Mouse (Mus musculus) lung, embryonic 16.5 days (tissue): ENCODE results near the gene Il17c. TPM values are rescaled to one million over a fixed set of nuclear protein-coding genes. Genes with fewer than 3 reads are reported as not detected.

ENCODE experiments used
- ATAC-seq: fragments of 200-750 bp; cut with Nextera tagmentation; 2 replicates; pipeline ENCODE4 v1.8.0; 2017; ENCODE audit warnings: low read depth, mild to moderate bottlenecking, moderate library complexity
- H3K27ac ChIP-seq: fragments of 300-500 bp; sonication (generic); 2 replicates; pipeline ENCODE4 v1.5.1; 2014; ENCODE audit warnings: mild to moderate bottlenecking, control low read depth, low read length
- H3K27me3 ChIP-seq: fragments of 300-500 bp; sonication (generic); 2 replicates; pipeline ENCODE4 v1.6.1; 2014; ENCODE audit warnings: low read depth, low read length, mixed read lengths; ENCODE audit not compliant: control insufficient read depth, insufficient read depth
- H3K36me3 ChIP-seq: fragments of 300-500 bp; sonication (generic); 2 replicates; pipeline ENCODE4 v1.6.1; 2014; ENCODE audit warnings: low read length; ENCODE audit not compliant: control insufficient read depth, insufficient read depth
- H3K4me1 ChIP-seq: fragments of 300-500 bp; sonication (generic); replicated peaks from 2 replicates; pipeline ENCODE4 v1.6.1; 2014; ENCODE audit warnings: low read length, mixed read lengths; ENCODE audit not compliant: control insufficient read depth, insufficient read depth
- H3K4me2 ChIP-seq: fragments of 300-500 bp; sonication (generic); 2 replicates; pipeline ENCODE4 v1.6.1; 2014; ENCODE audit warnings: low read depth, low read length, control low read depth
- H3K4me3 ChIP-seq: fragments of 300-500 bp; sonication (generic); 2 replicates; pipeline ENCODE4 v1.5.1; 2014; ENCODE audit warnings: mild to moderate bottlenecking, low read length, control low read depth
- H3K9ac ChIP-seq: fragments of 300-500 bp; sonication (generic); 2 replicates; pipeline ENCODE4 v1.6.1; 2014; ENCODE audit warnings: low read length, control low read depth
- H3K9me3 ChIP-seq: fragments of 300-500 bp; sonication (generic); 2 replicates; pipeline ENCODE4 v1.6.1; 2016; ENCODE audit warnings: low read length; ENCODE audit not compliant: control insufficient read depth
- WGBS: fragments of 180-500 bp; shearing (Covaris S2); extraction: QIAGEN DNeasy Blood & Tissue Kit; methylation state at CpG from one replicate; pipeline ENCODE4 v1.1.7; 2014; 5-methylcytosine and 5-hydroxymethylcytosine counted together
- polyA plus RNA-seq: library from polyadenylated mRNA; unstranded; fragments of >200 nt; fragmentation: Nextera tagmentation; extraction: Ambion mirVana; gene quantifications from 2 replicates; pipeline ENCODE4 v1.2.1, GENCODE M21; 2015

The Il17c gene
- polyA plus RNA-seq: not detected in 2 replicates

DNA sequence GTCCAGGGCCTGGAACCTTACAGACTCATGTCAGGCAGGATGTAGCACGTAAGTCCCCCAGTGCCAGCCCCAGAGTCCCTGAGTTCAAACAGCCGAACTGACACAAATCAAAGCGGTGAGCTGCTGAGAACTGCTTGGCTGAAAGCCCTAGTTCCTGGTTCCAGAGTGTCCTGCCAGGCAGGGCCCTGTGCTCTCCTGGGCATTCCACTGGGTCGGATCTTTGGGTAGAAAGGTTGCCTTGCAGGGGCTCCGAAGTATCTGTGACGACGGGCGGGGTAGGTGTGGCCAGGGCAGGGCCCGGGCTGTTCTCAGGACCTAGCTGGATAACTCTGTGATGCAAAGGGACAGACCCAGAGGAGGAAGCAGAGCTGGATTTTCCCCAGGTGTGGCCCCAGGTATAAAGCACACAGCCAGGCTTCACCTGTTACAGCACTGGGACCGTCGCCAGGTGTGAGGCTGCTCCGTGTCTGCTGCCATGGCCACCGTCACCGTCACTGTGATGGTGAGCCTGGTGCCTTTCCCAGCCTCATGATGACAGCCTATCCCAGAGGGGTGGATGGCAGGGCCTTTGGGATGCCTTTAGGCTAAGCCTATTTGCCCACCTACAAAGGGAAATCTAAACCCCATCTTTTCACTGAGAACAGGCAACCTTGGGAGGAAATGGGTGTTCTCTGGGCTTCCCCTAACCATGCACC, at the start of gene Il17c:
Gene Il17c (plus strand): TSS at position 645 of the 695 bp plus-strand sequence.
- H3K4me2 ChIP-seq: no peak within 1 kb of the TSS
- H3K4me1 ChIP-seq: peaks cover 4% of the 10 kb centered on the region
- no peak within 1 kb of the TSS for H3K27ac ChIP-seq
- no peaks in the 10 kb centered on the region for H3K27me3 ChIP-seq
- no peaks in the 10 kb centered on the region for H3K9me3 ChIP-seq
- peaks cover 10% of the 10 kb centered on the region; the same call in 1 of the 2 replicates for H3K36me3 ChIP-seq
- WGBS: 71% methylated on average over 14 of the region's 14 CpGs
- H3K4me3 ChIP-seq: no peak within 1 kb of the TSS
- ATAC-seq: no peak
- no peak within 1 kb of the TSS for H3K9ac ChIP-seq

DNA sequence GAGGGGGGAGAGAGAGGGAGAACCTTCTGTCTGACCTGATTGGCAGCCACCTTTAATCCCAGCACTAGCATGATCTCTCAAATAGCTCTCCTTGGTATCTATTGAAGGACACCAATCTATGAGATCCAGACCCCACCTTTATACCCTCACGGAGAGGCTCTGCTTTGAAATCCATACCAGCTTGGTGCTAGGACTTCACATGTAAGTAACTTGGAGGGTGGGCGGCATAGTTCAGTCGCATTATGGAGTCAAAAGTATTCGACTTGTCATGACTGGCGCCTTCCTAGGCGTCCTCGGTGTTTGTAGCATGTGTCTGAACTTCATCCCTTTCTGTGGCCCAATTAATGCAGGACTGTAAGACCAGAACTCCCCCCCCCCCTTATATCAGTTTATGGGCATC, 46.5 kb upstream of the Il17c start:
- Histone ChIP-seq H3K4me2 (no peak overlapping the region), H3K4me3 (no peak overlapping the region), H3K9me3 (no peaks in the 10 kb centered on the region), H3K9ac (no peak overlapping the region), H3K27me3 (no peaks in the 10 kb centered on the region), H3K36me3 (peaks cover 4% of the 10 kb centered on the region; the same call in 1 of the 2 replicates), H3K27ac (no peak overlapping the region), H3K4me1 (peaks cover 15% of the 10 kb centered on the region)
- whole genome bisulfite sequencing: 92% methylated on average over 7 of the region's 7 CpGs
- ATAC-seq: no peak

DNA sequence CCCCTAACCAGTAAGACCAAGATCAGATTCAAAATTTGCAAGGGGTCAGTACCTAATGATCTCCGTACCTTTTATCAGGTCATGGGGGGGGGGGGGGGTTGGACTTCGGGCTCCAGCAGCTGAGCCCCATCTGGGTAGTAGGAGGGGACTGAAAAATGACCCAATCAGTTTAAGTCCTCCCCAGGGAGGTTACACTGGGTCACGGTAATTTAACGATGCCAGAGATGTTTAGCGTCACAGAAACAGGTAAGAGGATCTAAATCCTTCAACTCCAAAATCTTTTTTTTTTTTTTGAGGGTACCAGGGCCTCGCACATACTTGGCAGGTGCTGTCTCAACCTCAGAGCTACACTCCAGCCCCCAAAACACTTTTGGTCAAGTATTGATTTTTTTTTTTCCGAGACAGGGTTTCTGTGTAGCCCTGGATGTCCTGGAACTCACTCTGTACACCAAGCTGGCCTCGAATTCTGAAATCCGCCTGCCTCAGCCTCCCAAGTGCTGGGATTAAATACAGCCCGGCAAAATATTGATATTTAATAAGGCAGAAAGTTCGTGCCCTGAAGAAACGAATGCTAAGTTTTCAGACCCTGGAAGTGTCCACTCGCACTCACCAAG, 46.0 kb upstream of the Il17c start:
- H3K27me3 ChIP-seq: no peaks in the 10 kb centered on the region
- H3K9ac ChIP-seq: peak overlapping the region; percentile 58; the same call in 1 of the 2 replicates
- peaks cover 15% of the 10 kb centered on the region for H3K4me1 ChIP-seq
- 23% methylated on average over 13 of the region's 13 CpGs for WGBS
- peak; percentile 6 for ATAC-seq
- H3K4me2 ChIP-seq: peak overlapping the region; percentile 70
- peaks cover 4% of the 10 kb centered on the region; the same call in 1 of the 2 replicates for H3K36me3 ChIP-seq
- H3K27ac ChIP-seq: 0 out of 2 replicates have a peak overlapping the region, but pooled peaks have one; percentile 57
- peak overlapping the region; percentile 92 for H3K4me3 ChIP-seq
- no peaks in the 10 kb centered on the region for H3K9me3 ChIP-seq

DNA sequence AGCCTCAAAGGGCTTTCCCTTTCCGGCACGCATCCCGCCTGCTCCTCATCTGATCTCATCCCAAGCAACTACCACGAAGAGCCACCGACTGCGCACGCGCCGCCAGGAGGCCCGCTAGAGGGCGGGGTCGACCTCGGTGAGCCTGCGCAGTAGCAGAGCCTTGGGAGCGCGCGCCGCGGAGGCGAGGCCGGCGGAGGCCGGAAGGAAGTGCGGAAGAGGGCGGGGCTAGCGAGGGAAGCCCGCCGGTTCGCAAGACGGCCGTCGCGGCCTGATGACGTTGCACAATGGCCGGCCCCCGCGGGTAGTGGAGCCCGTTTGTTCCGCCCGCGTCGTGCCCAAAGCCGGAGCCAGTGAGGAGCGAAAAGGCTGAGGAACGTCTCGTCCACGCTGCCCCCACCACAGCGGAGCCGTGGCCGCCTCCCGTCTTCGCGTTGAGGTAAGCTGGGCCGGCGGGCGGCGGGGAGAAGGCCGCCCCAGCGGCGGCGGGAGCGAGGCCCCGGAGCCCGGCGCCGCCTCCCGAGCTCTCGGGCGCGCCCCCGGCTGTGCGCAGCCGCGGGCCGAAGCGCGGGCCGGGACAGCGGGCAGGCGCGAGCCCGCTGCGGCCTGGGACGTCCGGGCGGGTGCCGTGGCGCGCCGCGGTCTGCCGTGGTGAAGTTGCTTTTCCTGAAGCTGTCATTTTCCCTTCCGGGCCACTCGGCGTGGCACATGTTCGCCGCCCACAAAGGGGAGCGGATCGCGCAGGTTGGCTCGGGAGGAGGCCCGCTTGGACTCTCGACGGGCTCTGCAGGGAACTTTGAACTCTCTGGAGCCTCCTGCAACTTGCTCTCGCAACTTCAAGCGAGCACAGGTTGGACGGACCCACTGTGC, 45.2 kb upstream of the Il17c start, which contains the start of gene Zc3h18:
Gene Zc3h18 (plus strand): TSS at position 245 of the 867 bp plus-strand sequence.
- no peaks in the 10 kb centered on the region for H3K9me3 ChIP-seq
- H3K4me1 ChIP-seq: peaks cover 15% of the 10 kb centered on the region
- peak within 1 kb of the TSS; percentile 85 for H3K4me2 ChIP-seq
- H3K4me3 ChIP-seq: peak within 1 kb of the TSS; percentile 92
- peak within 1 kb of the TSS; percentile 93 for H3K27ac ChIP-seq
- H3K9ac ChIP-seq: peak within 1 kb of the TSS; percentile 93
- peak; percentile 97 for ATAC-seq
- WGBS: under 1% methylated on average over 88 of the region's 107 CpGs
- H3K27me3 ChIP-seq: no peaks in the 10 kb centered on the region
- peaks cover 4% of the 10 kb centered on the region; the same call in 1 of the 2 replicates for H3K36me3 ChIP-seq

DNA sequence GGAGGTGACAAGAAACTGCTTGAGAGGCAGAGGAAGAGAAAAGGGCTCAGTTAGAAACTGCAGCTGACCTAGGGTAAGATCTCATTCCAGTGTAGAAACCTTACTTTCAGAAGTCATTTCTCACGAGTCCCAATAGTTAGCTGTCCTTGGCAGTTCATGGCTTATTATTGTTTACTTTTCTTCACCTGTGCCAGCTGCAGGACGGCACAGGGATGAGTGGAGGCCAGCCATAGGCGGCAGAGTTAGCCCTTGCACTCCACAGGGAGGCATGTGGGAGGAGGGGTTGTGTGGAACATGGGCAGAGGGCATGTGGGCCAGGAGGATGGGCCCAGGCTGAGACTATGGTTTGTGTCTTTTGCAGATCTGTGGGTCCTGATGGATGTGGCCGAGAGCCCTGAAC, 38.8 kb upstream of the Il17c start:
- Histone ChIP-seq H3K27me3 (no peaks in the 10 kb centered on the region), H3K9me3 (no peaks in the 10 kb centered on the region), H3K4me2 (no peak overlapping the region), H3K36me3 (peaks cover 29% of the 10 kb centered on the region), H3K4me1 (peaks cover 4% of the 10 kb centered on the region), H3K27ac (no peak overlapping the region), H3K9ac (no peak overlapping the region), H3K4me3 (no peak overlapping the region)
- 68% methylated on average over 4 of the region's 4 CpGs for WGBS
- ATAC-seq: no peak

DNA sequence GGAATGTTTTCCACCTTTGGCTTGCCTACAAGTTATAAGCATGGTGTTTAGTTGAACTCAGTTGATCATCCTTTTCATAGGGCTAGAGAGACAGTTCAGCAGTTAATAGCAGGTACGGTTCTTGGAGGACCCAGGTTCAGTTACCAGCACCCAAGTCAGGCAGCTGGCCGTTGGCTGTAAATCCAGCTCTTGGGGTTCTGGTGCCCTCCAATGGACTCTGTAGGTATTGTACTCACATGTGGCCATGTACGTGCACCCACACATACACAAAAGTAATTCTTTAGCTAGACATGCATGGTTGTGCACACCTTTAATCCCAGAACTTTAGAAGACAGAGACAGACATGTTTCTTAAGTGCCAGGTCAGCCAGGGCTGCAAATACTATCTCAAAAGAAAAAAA, 32.5 kb upstream of the Il17c start:
- Histone ChIP-seq H3K27me3 (no peaks in the 10 kb centered on the region), H3K36me3 (peaks cover 46% of the 10 kb centered on the region), H3K4me2 (no peak overlapping the region), H3K4me3 (no peak overlapping the region), H3K9ac (no peak overlapping the region), H3K4me1 (no peaks in the 10 kb centered on the region), H3K27ac (no peak overlapping the region), H3K9me3 (no peaks in the 10 kb centered on the region)
- no peak for ATAC-seq
- WGBS: 79% methylated on average over 3 of the region's 3 CpGs

DNA sequence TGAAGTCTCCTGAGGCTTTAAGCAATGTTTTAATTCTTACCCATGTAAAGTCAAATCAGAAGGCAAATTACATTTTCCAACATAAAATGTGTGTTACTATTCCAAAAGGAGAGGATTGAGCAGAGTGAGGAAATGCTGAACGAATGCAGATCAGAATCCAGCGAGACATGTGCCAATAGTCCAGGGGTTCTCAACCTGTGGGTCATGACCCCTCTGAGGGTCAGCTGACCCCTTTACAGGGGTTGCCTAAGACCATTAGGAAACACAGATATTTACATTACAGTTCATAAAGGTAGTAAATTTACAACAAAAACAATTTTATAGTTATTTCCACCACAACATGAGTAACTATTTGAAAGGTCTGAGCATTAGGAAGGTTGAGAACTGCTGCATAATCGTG, 31.1 kb upstream of the Il17c start:
- Histone ChIP-seq H3K9ac (no peak overlapping the region), H3K27ac (no peak overlapping the region), H3K4me3 (no peak overlapping the region), H3K36me3 (peaks cover 38% of the 10 kb centered on the region), H3K4me2 (no peak overlapping the region), H3K27me3 (no peaks in the 10 kb centered on the region), H3K4me1 (no peaks in the 10 kb centered on the region), H3K9me3 (no peaks in the 10 kb centered on the region)
- WGBS: 87% methylated on average over 3 of the region's 3 CpGs
- ATAC-seq: no peak

DNA sequence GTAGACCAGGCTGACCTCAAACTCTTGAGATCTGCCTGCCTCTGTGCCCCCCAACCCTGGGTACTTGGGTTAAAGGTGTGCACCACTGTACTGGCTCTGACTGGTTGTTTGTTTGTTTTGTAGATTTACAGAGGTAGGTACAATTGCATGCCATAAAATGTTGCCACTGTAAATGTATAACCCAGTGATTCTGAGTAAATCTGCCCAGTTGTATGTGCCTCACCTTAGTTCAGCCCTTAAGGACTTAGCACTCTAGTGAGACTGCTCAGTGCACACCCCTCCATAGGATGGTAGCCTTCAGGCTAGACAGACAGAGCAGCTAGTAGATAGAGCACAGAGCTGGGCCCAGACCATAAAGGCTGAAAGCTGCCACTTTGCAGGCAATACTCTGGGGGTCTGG, 28.1 kb upstream of the Il17c start:
- Histone ChIP-seq H3K4me3 (no peak overlapping the region), H3K27ac (no peak overlapping the region), H3K27me3 (no peaks in the 10 kb centered on the region), H3K4me2 (no peak overlapping the region), H3K36me3 (peaks cover 26% of the 10 kb centered on the region), H3K9me3 (no peaks in the 10 kb centered on the region), H3K9ac (no peak overlapping the region), H3K4me1 (no peaks in the 10 kb centered on the region)
- no peak for ATAC-seq

DNA sequence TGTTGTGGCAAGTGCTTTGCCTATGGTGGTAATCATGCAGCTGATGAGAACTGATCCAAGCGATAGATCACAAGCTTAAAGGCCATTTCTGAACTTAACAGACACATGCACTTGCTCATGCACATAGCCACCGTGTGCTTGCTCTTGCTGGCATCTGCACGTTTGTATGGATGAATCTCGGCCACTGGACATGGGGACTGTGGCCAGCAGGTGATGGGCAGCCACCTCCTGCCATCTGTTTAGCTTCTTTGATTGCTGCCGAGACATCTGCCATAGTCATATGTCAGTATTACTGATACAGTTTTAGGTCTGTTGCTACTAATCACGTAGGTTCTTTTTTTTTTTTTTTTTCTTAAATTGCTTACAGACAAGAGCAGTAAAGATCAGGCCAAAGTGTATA, 26.5 kb upstream of the Il17c start:
- H3K36me3 ChIP-seq: peaks cover 27% of the 10 kb centered on the region
- H3K4me1 ChIP-seq: no peaks in the 10 kb centered on the region
- no peak for ATAC-seq
- no peak overlapping the region for H3K27ac ChIP-seq
- H3K4me2 ChIP-seq: no peak overlapping the region
- H3K9me3 ChIP-seq: no peaks in the 10 kb centered on the region
- H3K9ac ChIP-seq: no peak overlapping the region
- H3K27me3 ChIP-seq: no peaks in the 10 kb centered on the region
- 85% methylated on average over 6 of the region's 6 CpGs for WGBS
- no peak overlapping the region for H3K4me3 ChIP-seq
